Mouse (Mus musculus) intestine, embryonic 14.5 days (tissue): Measurements from ENCODE around the gene Tll1. TPM values are rescaled to one million over a fixed set of nuclear protein-coding genes. Genes with fewer than 3 reads are reported as not detected.

Source experiments
- ATAC-seq: fragments of 200-750 bp; cut with Nextera tagmentation; replicated peaks from 2 replicates; pipeline ENCODE4 v1.8.0; 2017; ENCODE audit warnings: low read depth, moderate number of reproducible peaks, moderate TSS enrichment, moderate library complexity; ENCODE audit not compliant: low FRiP score, low TSS enrichment
- DNase-seq: peaks from one replicate; pipeline ENCODE4 v3.0.0-alpha.2; 2018; ENCODE audit warnings: low spot score
- H3K27ac ChIP-seq: fragments of 300-500 bp; sonication (generic); 2 replicates; pipeline ENCODE4 v1.5.1; 2014; ENCODE audit warnings: low read depth, mild to moderate bottlenecking, control low read depth
- H3K27me3 ChIP-seq: fragments of 300-500 bp; sonication (generic); replicated peaks from 2 replicates; pipeline ENCODE4 v1.6.1; 2014; ENCODE audit warnings: low read length, control low read depth; ENCODE audit not compliant: control insufficient read depth, insufficient read depth
- H3K36me3 ChIP-seq: fragments of 300-500 bp; sonication (generic); 2 replicates; pipeline ENCODE4 v1.6.1; 2014; ENCODE audit warnings: low read length, control low read depth; ENCODE audit not compliant: control insufficient read depth, insufficient read depth
- H3K4me1 ChIP-seq: fragments of 300-500 bp; sonication (generic); replicated peaks from 2 replicates; pipeline ENCODE4 v1.6.1; 2014; ENCODE audit warnings: low read length, control low read depth, mixed read lengths; ENCODE audit not compliant: control insufficient read depth, insufficient read depth
- H3K4me2 ChIP-seq: fragments of 300-500 bp; sonication (generic); 2 replicates; pipeline ENCODE4 v1.6.1; 2014; ENCODE audit warnings: low read length
- H3K4me3 ChIP-seq: fragments of 300-500 bp; sonication (generic); 2 replicates; pipeline ENCODE4 v1.5.1; 2014; ENCODE audit warnings: low read depth, low read length, control low read depth, mixed read lengths
- H3K9ac ChIP-seq: fragments of 300-500 bp; sonication (generic); 2 replicates; pipeline ENCODE4 v1.6.1; 2014; ENCODE audit warnings: mild to moderate bottlenecking, low read length
- H3K9me3 ChIP-seq: fragments of 300-500 bp; sonication (generic); 2 replicates; pipeline ENCODE4 v1.6.1; 2016; ENCODE audit warnings: low read length, control low read depth; ENCODE audit not compliant: control insufficient read depth
- WGBS: fragments of 180-500 bp; shearing (Covaris S2); extraction: QIAGEN DNeasy Blood & Tissue Kit; methylation state at CpG from one replicate; pipeline ENCODE4 v1.1.7; 2014; 5-methylcytosine and 5-hydroxymethylcytosine counted together
- polyA plus RNA-seq: library from polyadenylated mRNA; unstranded; fragments of >200 nt; fragmentation: Nextera tagmentation; extraction: Ambion mirVana; gene quantifications from 2 replicates; pipeline ENCODE4 v1.2.1, GENCODE M21; 2014

Gene Tll1
- 2.3 TPM in 2 replicates for polyA plus RNA-seq

GRCm38 (mm10) chr8:64206024-64206385 is at the start of gene Tll1:
TSS of gene Tll1 (minus strand) at chr8:64206271.
- H3K36me3 ChIP-seq, result no peaks in the 10 kb centered on the region
- H3K9ac ChIP-seq, result peak within 1 kb of the TSS; percentile 55
- H3K9me3 ChIP-seq, result no peaks in the 10 kb centered on the region
- ATAC-seq (no peak), DNase-seq (peak; percentile 65)
- no peaks in the 10 kb centered on the region; the same call in 1 of the 2 replicates for H3K27me3 ChIP-seq
- WGBS, result under 1% methylated on average over 18 of the region's 18 CpGs
- H3K4me2 ChIP-seq, result peak within 1 kb of the TSS; percentile 99
- no peak within 1 kb of the TSS for H3K27ac ChIP-seq
- peak within 1 kb of the TSS; percentile 67 for H3K4me3 ChIP-seq
- no peaks in the 10 kb centered on the region; the same call in 1 of the 2 replicates for H3K4me1 ChIP-seq

GRCm38 (mm10) chr8:64238645-64239044 is 32.6 kb upstream of the Tll1 start:
- Histone ChIP-seq H3K27me3 (no peaks in the 10 kb centered on the region), H3K36me3 (no peaks in the 10 kb centered on the region), H3K27ac (no peak overlapping the region), H3K4me2 (no peak overlapping the region), H3K9me3 (no peaks in the 10 kb centered on the region), H3K9ac (no peak overlapping the region), H3K4me3 (no peak overlapping the region), H3K4me1 (no peaks in the 10 kb centered on the region)
- ATAC-seq (no peak), DNase-seq (no peak)
- 70% methylated on average over 2 of the region's 2 CpGs for WGBS

GRCm38 (mm10) chr8:64221600-64221999 is 15.5 kb upstream of the Tll1 start:
- Histone ChIP-seq H3K27ac (no peak overlapping the region), H3K9me3 (no peaks in the 10 kb centered on the region), H3K4me3 (no peak overlapping the region), H3K4me1 (no peaks in the 10 kb centered on the region), H3K9ac (no peak overlapping the region), H3K36me3 (no peaks in the 10 kb centered on the region), H3K4me2 (no peak overlapping the region), H3K27me3 (no peaks in the 10 kb centered on the region)
- WGBS, result 85% methylated on average over 3 of the region's 3 CpGs
- ATAC-seq (no peak), DNase-seq (no peak)

- H3K27me3 ChIP-seq, result no peaks in the 10 kb centered on the region
These were observed 11.6 kb upstream of the Tll1 start for GRCm38 (mm10) chr8:64217644-64218043.

GRCm38 (mm10) chr8:64216252-64216651 is 10.2 kb upstream of the Tll1 start:
- Histone ChIP-seq H3K36me3 (no peaks in the 10 kb centered on the region), H3K4me2 (no peak overlapping the region), H3K27ac (no peak overlapping the region), H3K27me3 (no peaks in the 10 kb centered on the region), H3K9ac (no peak overlapping the region), H3K4me3 (no peak overlapping the region), H3K9me3 (no peaks in the 10 kb centered on the region), H3K4me1 (no peaks in the 10 kb centered on the region)
- 93% methylated on average over 1 of the region's 1 CpGs for WGBS
- DNase-seq, result no peak
- no peak for ATAC-seq

More at GRCm38 (mm10) chr8:64217644-64218043, 11.6 kb upstream of the Tll1 start:
- no peaks in the 10 kb centered on the region for H3K9me3 ChIP-seq
- DNase-seq (no peak), ATAC-seq (no peak)
- H3K4me3 ChIP-seq, result no peak overlapping the region
- H3K36me3 ChIP-seq, result no peaks in the 10 kb centered on the region
- H3K9ac ChIP-seq, result no peak overlapping the region
- no peak overlapping the region for H3K4me2 ChIP-seq
- 47% methylated on average over 2 of the region's 2 CpGs for WGBS
- no peaks in the 10 kb centered on the region for H3K4me1 ChIP-seq
- H3K27ac ChIP-seq, result no peak overlapping the region

- Histone ChIP-seq H3K4me1 (no peaks in the 10 kb centered on the region), H3K4me2 (no peak overlapping the region), H3K9me3 (no peaks in the 10 kb centered on the region), H3K27me3 (no peaks in the 10 kb centered on the region), H3K9ac (no peak overlapping the region), H3K4me3 (no peak overlapping the region), H3K27ac (no peak overlapping the region), H3K36me3 (no peaks in the 10 kb centered on the region)
- ATAC-seq, result no peak
- DNase-seq, result no peak
- WGBS, result 31% methylated on average over 6 of the region's 6 CpGs
These were observed 9.3 kb upstream of the Tll1 start for GRCm38 (mm10) chr8:64215374-64215773.

- H3K9ac ChIP-seq, result no peak overlapping the region
- H3K4me2 ChIP-seq, result no peak overlapping the region
- H3K27me3 ChIP-seq, result no peaks in the 10 kb centered on the region
- no peak overlapping the region for H3K27ac ChIP-seq
- H3K4me1 ChIP-seq, result no peaks in the 10 kb centered on the region
- H3K36me3 ChIP-seq, result no peaks in the 10 kb centered on the region
- no peaks in the 10 kb centered on the region for H3K9me3 ChIP-seq
- 22% methylated on average over 1 of the region's 1 CpGs for WGBS
- DNase-seq (no peak), ATAC-seq (no peak)
- no peak overlapping the region for H3K4me3 ChIP-seq
These were observed 8.8 kb upstream of the Tll1 start for GRCm38 (mm10) chr8:64214906-64215305.

- Histone ChIP-seq H3K27ac (no peak overlapping the region), H3K9ac (peak overlapping the region; percentile 55; the same call in 1 of the 2 replicates), H3K4me3 (peak overlapping the region; percentile 67), H3K9me3 (no peaks in the 10 kb centered on the region), H3K36me3 (no peaks in the 10 kb centered on the region), H3K4me1 (no peaks in the 10 kb centered on the region; the same call in 1 of the 2 replicates), H3K27me3 (no peaks in the 10 kb centered on the region; the same call in 1 of the 2 replicates), H3K4me2 (peak overlapping the region; percentile 99)
- ATAC-seq, result 0 out of 2 replicates have a peak, but pooled peaks have one; percentile 22
- peak; percentile 66 for DNase-seq
- WGBS, result under 1% methylated on average over 12 of the region's 12 CpGs
These were observed 365 bp upstream of the Tll1 start for GRCm38 (mm10) chr8:64206411-64206861.

- H3K4me3 ChIP-seq, result peak overlapping the region; percentile 67
- H3K4me1 ChIP-seq, result no peaks in the 10 kb centered on the region; the same call in 1 of the 2 replicates
- WGBS, result under 1% methylated on average over 59 of the region's 61 CpGs
- H3K9ac ChIP-seq, result peak overlapping the region; percentile 55
- ATAC-seq (peak; percentile 72), DNase-seq (peak; percentile 83)
- H3K27ac ChIP-seq, result no peak overlapping the region
- no peaks in the 10 kb centered on the region for H3K36me3 ChIP-seq
- no peaks in the 10 kb centered on the region for H3K9me3 ChIP-seq
- H3K4me2 ChIP-seq, result peak overlapping the region; percentile 99
- H3K27me3 ChIP-seq, result no peaks in the 10 kb centered on the region; the same call in 1 of the 2 replicates
These were observed 599 bp downstream of the Tll1 start for GRCm38 (mm10) chr8:64205321-64206023.
